Mouse (Mus musculus) intestine, embryonic 14.5 days (tissue): ENCODE measurements around the gene Ccdc152. TPM values are rescaled to one million over a fixed set of nuclear protein-coding genes. Genes with fewer than 3 reads are reported as not detected.

ENCODE experiments used
- ATAC-seq: fragments of 200-750 bp; cut with Nextera tagmentation; replicated peaks from 2 replicates; pipeline ENCODE4 v1.8.0; 2017; ENCODE audit warnings: low read depth, moderate number of reproducible peaks, moderate TSS enrichment, moderate library complexity; ENCODE audit not compliant: low FRiP score, low TSS enrichment
- DNase-seq: peaks from one replicate; pipeline ENCODE4 v3.0.0-alpha.2; 2018; ENCODE audit warnings: low spot score
- H3K27ac ChIP-seq: fragments of 300-500 bp; sonication (generic); 2 replicates; pipeline ENCODE4 v1.5.1; 2014; ENCODE audit warnings: low read depth, mild to moderate bottlenecking, control low read depth
- H3K27me3 ChIP-seq: fragments of 300-500 bp; sonication (generic); replicated peaks from 2 replicates; pipeline ENCODE4 v1.6.1; 2014; ENCODE audit warnings: low read length, control low read depth; ENCODE audit not compliant: control insufficient read depth, insufficient read depth
- H3K36me3 ChIP-seq: fragments of 300-500 bp; sonication (generic); 2 replicates; pipeline ENCODE4 v1.6.1; 2014; ENCODE audit warnings: low read length, control low read depth; ENCODE audit not compliant: control insufficient read depth, insufficient read depth
- H3K4me1 ChIP-seq: fragments of 300-500 bp; sonication (generic); replicated peaks from 2 replicates; pipeline ENCODE4 v1.6.1; 2014; ENCODE audit warnings: low read length, control low read depth, mixed read lengths; ENCODE audit not compliant: control insufficient read depth, insufficient read depth
- H3K4me2 ChIP-seq: fragments of 300-500 bp; sonication (generic); 2 replicates; pipeline ENCODE4 v1.6.1; 2014; ENCODE audit warnings: low read length
- H3K4me3 ChIP-seq: fragments of 300-500 bp; sonication (generic); 2 replicates; pipeline ENCODE4 v1.5.1; 2014; ENCODE audit warnings: low read depth, low read length, control low read depth, mixed read lengths
- H3K9ac ChIP-seq: fragments of 300-500 bp; sonication (generic); 2 replicates; pipeline ENCODE4 v1.6.1; 2014; ENCODE audit warnings: mild to moderate bottlenecking, low read length
- H3K9me3 ChIP-seq: fragments of 300-500 bp; sonication (generic); 2 replicates; pipeline ENCODE4 v1.6.1; 2016; ENCODE audit warnings: low read length, control low read depth; ENCODE audit not compliant: control insufficient read depth
- WGBS: fragments of 180-500 bp; shearing (Covaris S2); extraction: QIAGEN DNeasy Blood & Tissue Kit; methylation state at CpG from one replicate; pipeline ENCODE4 v1.1.7; 2014; 5-methylcytosine and 5-hydroxymethylcytosine counted together
- polyA plus RNA-seq: library from polyadenylated mRNA; unstranded; fragments of >200 nt; fragmentation: Nextera tagmentation; extraction: Ambion mirVana; gene quantifications from 2 replicates; pipeline ENCODE4 v1.2.1, GENCODE M21; 2014

The Ccdc152 gene
- polyA plus RNA-seq, 1 experiment from 2014 or later, result 0.24 TPM

DNA sequence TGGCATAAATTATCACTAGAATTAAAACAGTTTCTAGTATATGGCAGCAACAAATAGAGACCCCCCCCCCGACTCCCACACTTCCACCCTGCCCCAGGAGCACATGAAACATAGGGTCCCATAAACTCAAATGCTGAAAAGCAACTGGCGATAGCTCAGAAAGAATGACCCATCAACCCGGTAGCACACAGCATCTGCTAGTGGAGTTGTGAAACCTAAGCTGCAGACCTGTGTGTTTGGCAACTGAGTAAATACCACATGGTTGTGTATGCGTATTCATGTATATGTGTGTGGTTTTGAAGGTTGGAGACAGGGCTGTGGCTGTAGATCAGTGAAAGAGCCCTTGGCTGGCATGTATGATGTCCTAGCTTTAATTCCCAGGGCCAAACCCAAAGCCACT is 72.3 kb downstream of the Ccdc152 start:
- Histone ChIP-seq H3K9me3 (no peaks in the 10 kb centered on the region), H3K4me1 (peaks cover 9% of the 10 kb centered on the region; the same call in 1 of the 2 replicates), H3K27ac (no peak overlapping the region), H3K4me2 (no peak overlapping the region), H3K9ac (no peak overlapping the region), H3K36me3 (no peaks in the 10 kb centered on the region), H3K27me3 (no peaks in the 10 kb centered on the region), H3K4me3 (no peak overlapping the region)
- DNase-seq (no peak), ATAC-seq (no peak)
- 77% methylated on average over 4 of the region's 4 CpGs for WGBS

Other genes starting within 250 kb of the Ccdc152 start
- gene Selenop, start 35.0 kb downstream of the Ccdc152 start, polyA plus RNA-seq, result 153 and 172 TPM in 2 replicates